Comparison of ENCODE assay signal across 25 mouse cellular contexts in genomic region chr1:30903480-30904218, GRCm38 (mm10).
"Had no signal": no experiment of that assay in that cellular context is flagged by ENCODE, and none has a peak within 500 bp of the region (broad histone marks: within the 10 kb centered on the region; RNA-seq: fewer than 3 reads in every experiment).

No protein-coding gene starts in this region.

- H3K9ac ChIP-seq: heart, embryonic 13.5 days; heart, embryonic 15.5 days; hindbrain, embryonic 13.5 days; hindbrain, embryonic 15.5 days; kidney, embryonic 15.5 days; limb, embryonic 13.5 days; limb, embryonic 15.5 days; liver, embryonic 13.5 days had no signal

- H3K9me3 ChIP-seq: heart, embryonic 10.5 days; heart, embryonic 13.5 days; heart, embryonic 15.5 days; hindbrain, embryonic 13.5 days; hindbrain, embryonic 15.5 days; kidney, embryonic 15.5 days; limb, embryonic 13.5 days; limb, embryonic 15.5 days; liver, embryonic 13.5 days had no signal

- ATAC-seq: hindbrain, postnatal 0 days; intestine, embryonic 16.5 days had no signal

- H3K36me3 ChIP-seq: heart, embryonic 10.5 days; heart, embryonic 13.5 days; heart, embryonic 15.5 days; hindbrain, embryonic 13.5 days; hindbrain, embryonic 15.5 days; kidney, embryonic 15.5 days; limb, embryonic 13.5 days; limb, embryonic 15.5 days; liver, embryonic 13.5 days had no signal

- DNase-seq: gastrocnemius, postnatal 36 days; heart, adult 18-20 months; heart, postnatal 14 days; heart, postnatal 36 days; kidney, adult 11 months; kidney, adult 2 months; kidney, adult 9 months; kidney, postnatal 14 days; kidney, postnatal 36 days; layer of hippocampus, adult 9-11 months; layer of hippocampus, postnatal 36 days; left cerebral cortex, postnatal 4 days; liver, embryonic 13.5 days; lung, adult 18-20 months had no signal

- H3K4me3 ChIP-seq: heart, embryonic 10.5 days; heart, embryonic 13.5 days; heart, embryonic 15.5 days; hindbrain, embryonic 13.5 days; hindbrain, embryonic 15.5 days; kidney, embryonic 15.5 days; limb, embryonic 13.5 days; limb, embryonic 15.5 days; liver, embryonic 13.5 days had no signal

- H3K4me1 ChIP-seq: heart, embryonic 10.5 days; heart, embryonic 13.5 days; heart, embryonic 15.5 days; hindbrain, embryonic 13.5 days; hindbrain, embryonic 15.5 days; kidney, embryonic 15.5 days; limb, embryonic 13.5 days; limb, embryonic 15.5 days; liver, embryonic 13.5 days had no signal

- H3K4me2 ChIP-seq: heart, embryonic 13.5 days; heart, embryonic 15.5 days; hindbrain, embryonic 13.5 days; hindbrain, embryonic 15.5 days; kidney, embryonic 15.5 days; limb, embryonic 13.5 days; limb, embryonic 15.5 days; liver, embryonic 13.5 days had no signal

- H3K27me3 ChIP-seq: heart, embryonic 13.5 days; heart, embryonic 15.5 days; hindbrain, embryonic 13.5 days; hindbrain, embryonic 15.5 days; kidney, embryonic 15.5 days; limb, embryonic 13.5 days; limb, embryonic 15.5 days; liver, embryonic 13.5 days had no signal

- H3K27ac ChIP-seq: heart, embryonic 10.5 days; heart, embryonic 13.5 days; heart, embryonic 15.5 days; hindbrain, embryonic 13.5 days; hindbrain, embryonic 15.5 days; hindbrain, postnatal 0 days; kidney, embryonic 15.5 days; kidney, postnatal 0 days; limb, embryonic 13.5 days; limb, embryonic 15.5 days; liver, embryonic 13.5 days had no signal
